Comparison of ENCODE assay signal across 8 mouse cellular contexts in the genomic region with DNA sequence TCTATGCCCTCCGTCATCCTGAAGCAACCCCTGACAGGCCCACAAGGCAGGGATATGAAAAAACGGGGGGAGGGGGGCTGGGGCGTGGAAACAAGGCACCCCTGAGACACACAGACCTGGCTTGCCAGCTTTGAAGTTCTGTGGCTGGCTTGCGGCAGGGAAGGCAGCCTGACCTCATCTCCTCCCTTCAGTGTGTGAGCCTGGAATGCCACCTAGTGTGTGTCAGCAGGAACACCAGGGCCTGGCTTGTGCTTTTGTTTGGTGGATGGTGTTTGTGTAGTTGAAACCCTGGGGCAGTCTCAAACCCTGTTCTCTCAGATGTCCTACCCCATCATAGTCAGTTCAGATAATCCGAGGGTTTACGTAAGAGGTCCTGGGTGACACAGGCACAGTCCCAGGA.
A peak's percentile ranks its signal among the peaks of the same experiment; 100 is the strongest.
DNase-seq lines count a peak whose midpoint lies in the region; ATAC-seq and TF ChIP-seq lines count a peak whose summit lies in the region.

No protein-coding gene starts in this region.

- peak; percentile 91 for ATAC-seq in forebrain, embryonic 14.5 days
- ATAC-seq in erythroblast, adult 5-6 weeks (replicated peaks; ENCODE audit: low FRiP score, poor library complexity, severe bottlenecking): no peak

- H3K4me1 ChIP-seq in E14TG2a.4 (replicated peaks; ENCODE audit: low read depth, low read length): peaks cover 6% of the 10 kb centered on the region; the same call in 1 of the 2 replicates
- no peaks in the 10 kb centered on the region for H3K4me1 ChIP-seq in forebrain, embryonic 14.5 days (ENCODE audit: control insufficient read depth, insufficient read depth, low read length)

- 18% methylated on average over 6 of the region's 6 CpGs for WGBS in forebrain, embryonic 14.5 days

- intact Hi-C loops in heart, postnatal 36 days (cut with DNase I): loop anchor here (1.0 to 10.0 kb wide), 6 partner anchors 169 to 1783 kb away; partner anchors contain the start of gene Nrp2

- H3K9me3 ChIP-seq in E14TG2a.4 (ENCODE audit: low read length): no peaks in the 10 kb centered on the region
- H3K9me3 ChIP-seq in forebrain, embryonic 14.5 days (replicated peaks; ENCODE audit: control insufficient read depth, low read length): no peaks in the 10 kb centered on the region

- no peaks in the 10 kb centered on the region for H3K36me3 ChIP-seq in E14TG2a.4 (ENCODE audit: insufficient read depth, low read length)
- no peaks in the 10 kb centered on the region for H3K36me3 ChIP-seq in forebrain, embryonic 14.5 days (ENCODE audit: control insufficient read depth, insufficient read depth, low read length)

- no peak overlapping the region for H3K27ac ChIP-seq in forebrain, embryonic 14.5 days (ENCODE audit: low read depth, low read length)
- no peak overlapping the region for H3K27ac ChIP-seq in layer of hippocampus, adult 2 months

- TF ChIP-seq CTCF in E14TG2a.4 (conservative IDR thresholded peaks at IDR 0.05; ENCODE audit: low read length): peak; percentile 52
- TF ChIP-seq CTCF in layer of hippocampus, adult 2 months (conservative IDR thresholded peaks at IDR 0.05): peak; percentile 97

- H3K4me2 ChIP-seq in forebrain, embryonic 14.5 days (ENCODE audit: low read length): no peak overlapping the region

- peak; percentile 66 for DNase-seq in brain, embryonic 18.5 days (ENCODE audit: low read depth, low spot score)
- peak; percentile 90 for DNase-seq in forebrain, embryonic 14.5 days (ENCODE audit: low spot score)
- peak; percentile 47 to 49 for DNase-seq in heart, postnatal 36 days
- DNase-seq in layer of hippocampus, adult 2 months (ENCODE audit: low spot score in 2 of 2): peak; percentile 75 to 78
- peak; percentile 83 for DNase-seq in lung, postnatal 10 days
- DNase-seq in right cerebral cortex, postnatal 10 days (ENCODE audit: low spot score in 2 of 2): peak; percentile 85 to 86

- H3K9ac ChIP-seq in forebrain, embryonic 14.5 days (ENCODE audit: low read length): no peak overlapping the region

- 0 out of 2 replicates have a peak, but pooled peaks cover 3% of the 10 kb centered on the region for H3K27me3 ChIP-seq in E14TG2a.4 (ENCODE audit: insufficient read depth, low read length)
- H3K27me3 ChIP-seq in forebrain, embryonic 14.5 days (replicated peaks; ENCODE audit: control insufficient read depth, insufficient read depth, low read length): no peaks in the 10 kb centered on the region

- H3K4me3 ChIP-seq in E14TG2a.4 (replicated peaks; ENCODE audit: low read length): no peak overlapping the region
- no peak overlapping the region for H3K4me3 ChIP-seq in forebrain, embryonic 14.5 days (ENCODE audit: low read depth, low read length)
- H3K4me3 ChIP-seq in layer of hippocampus, adult 2 months: no peak overlapping the region
